Mouse (Mus musculus) MEL (cell line): Measurements from ENCODE around the gene Stx5a. TPM values are rescaled to one million over a fixed set of nuclear protein-coding genes. Genes with fewer than 3 reads are reported as not detected.
A peak's percentile ranks its signal among the peaks of the same experiment; 100 is the strongest.

Experiments
- DNase-seq: peaks from one replicate; pipeline ENCODE4 v3.0.0; 2011; ENCODE audit warnings: low read depth, low spot score
- H3K27ac ChIP-seq: 2 replicates; pipeline ENCODE4 v1.5.1; 2012; ENCODE audit warnings: low read depth, mild to moderate bottlenecking, control low read depth, low read length, moderate library complexity; ENCODE audit not compliant: control insufficient read depth
- H3K27me3 ChIP-seq, 2 experiments: fragments of 150-350 bp in 1 of 2; sonication (generic) in 1 of 2; 2 replicates each; pipeline ENCODE4 v1.6.1; 2012; ENCODE audit warnings: low read length in 2 of 2, mild to moderate bottlenecking in 2 of 2, improper control_type of control experiment in 1 of 2, moderate library complexity in 1 of 2; ENCODE audit not compliant: insufficient read depth in 2 of 2, control insufficient read depth in 1 of 2
- H3K36me3 ChIP-seq, 2 experiments: 2 replicates each; pipeline ENCODE4 v1.6.1; 2012 to 2014; ENCODE audit warnings: low read length in 2 of 2, improper control_type of control experiment in 1 of 2, inconsistent platforms in 1 of 2, mild to moderate bottlenecking in 1 of 2; ENCODE audit not compliant: insufficient read depth in 2 of 2, control insufficient read depth in 1 of 2
- H3K4me1 ChIP-seq, 2 experiments: fragments of 150-350 bp in 1 of 2; sonication (generic) in 1 of 2; 2 replicates each; pipeline ENCODE4 v1.6.1; 2012; ENCODE audit warnings: low read length in 2 of 2, improper control_type of control experiment in 1 of 2, mild to moderate bottlenecking in 1 of 2; ENCODE audit not compliant: insufficient read depth in 2 of 2, control insufficient read depth in 1 of 2
- H3K4me3 ChIP-seq, 2 experiments: fragments of 150-350 bp in 1 of 2; sonication (generic) in 1 of 2; 2 replicates each; pipeline ENCODE4 v1.5.1; 2012; ENCODE audit warnings: low read depth in 2 of 2, low read length in 2 of 2, mild to moderate bottlenecking in 2 of 2, moderate library complexity in 2 of 2, control low read depth in 1 of 2, improper control_type of control experiment in 1 of 2; ENCODE audit not compliant: control insufficient read depth in 1 of 2, insufficient read depth in 1 of 2
- H3K79me2 ChIP-seq: 2 replicates; pipeline ENCODE4 v1.6.1; 2012; ENCODE audit warnings: mild to moderate bottlenecking, low read length, moderate library complexity; ENCODE audit not compliant: control insufficient read depth, poor library complexity, insufficient read depth
- H3K9ac ChIP-seq: 2 replicates; pipeline ENCODE4 v1.6.1; 2012; ENCODE audit warnings: low read depth, mild to moderate bottlenecking, control low read depth, low read length, moderate library complexity; ENCODE audit not compliant: control insufficient read depth, poor library complexity, severe bottlenecking
- H3K9me3 ChIP-seq: fragments of 150-350 bp; sonication (generic); replicated peaks from 2 replicates; pipeline ENCODE4 v1.6.1; 2012; ENCODE audit warnings: mild to moderate bottlenecking, low read length, improper control_type of control experiment, moderate library complexity; ENCODE audit not compliant: insufficient read depth
- BHLHE40 ChIP-seq: IDR thresholded peaks from 2 replicates; pipeline ENCODE4 v1.6.1; 2012; ENCODE audit warnings: low read depth, mild to moderate bottlenecking, inconsistent platforms, low read length, improper control_type of control experiment, borderline replicate concordance
- CHD1 ChIP-seq: IDR thresholded peaks from 2 replicates; pipeline ENCODE4 v1.6.1; 2012; ENCODE audit warnings: low read depth, mild to moderate bottlenecking, inconsistent platforms, low read length, improper control_type of control experiment
- CHD2 ChIP-seq: IDR thresholded peaks from 2 replicates; pipeline ENCODE4 v1.6.1; 2011; ENCODE audit warnings: low read length, improper control_type of control experiment
- CTCF ChIP-seq, 3 experiments: IDR thresholded peaks in 2 of 3; conservative IDR thresholded peaks in 1 of 3; 2 replicates each; pipeline ENCODE4 v1.5.1; 2011 to 2012; ENCODE audit warnings: low read length in 3 of 3, low read depth in 2 of 3, mild to moderate bottlenecking in 2 of 3, improper control_type of control experiment in 1 of 3, inconsistent platforms in 1 of 3, mixed read lengths in 1 of 3, moderate library complexity in 1 of 3; ENCODE audit not compliant: control insufficient read depth in 1 of 3, insufficient read depth in 1 of 3, poor library complexity in 1 of 3, severe bottlenecking in 1 of 3
- ELF1 ChIP-seq: IDR thresholded peaks from 2 replicates; pipeline ENCODE4 v1.6.1; 2014; ENCODE audit warnings: low read depth, mild to moderate bottlenecking, inconsistent platforms, low read length, improper control_type of control experiment, moderate library complexity
- ETS1 ChIP-seq: IDR thresholded peaks from 2 replicates; pipeline ENCODE4 v1.6.1; 2012; ENCODE audit warnings: low read depth, mild to moderate bottlenecking, inconsistent platforms, low read length, improper control_type of control experiment, moderate library complexity
- HCFC1 ChIP-seq: IDR thresholded peaks from 2 replicates; pipeline ENCODE4 v1.6.1; 2012; ENCODE audit warnings: low read depth, mild to moderate bottlenecking, inconsistent platforms, low read length, improper control_type of control experiment, moderate library complexity
- KAT2A ChIP-seq: conservative IDR thresholded peaks from 2 replicates; pipeline ENCODE4 v1.6.1; 2012; ENCODE audit warnings: low read depth, low read length, improper control_type of control experiment, inconsistent platforms
- MXI1 ChIP-seq: IDR thresholded peaks from 2 replicates; pipeline ENCODE4 v1.6.1; 2011; ENCODE audit warnings: mild to moderate bottlenecking, low read depth, low read length, improper control_type of control experiment
- NRF1 ChIP-seq: IDR thresholded peaks from 2 replicates; pipeline ENCODE4 v1.6.1; 2014; ENCODE audit warnings: low read depth, mild to moderate bottlenecking, inconsistent platforms, low read length, improper control_type of control experiment, moderate library complexity; ENCODE audit not compliant: poor library complexity, insufficient read depth, severe bottlenecking
- POLR2A ChIP-seq, 2 experiments: IDR thresholded peaks; 2 replicates each; pipeline ENCODE4 v1.6.1; 2011 to 2012; ENCODE audit warnings: low read length in 2 of 2, mild to moderate bottlenecking in 2 of 2, control low read depth in 1 of 2, improper control_type of control experiment in 1 of 2, low read depth in 1 of 2, moderate library complexity in 1 of 2; ENCODE audit not compliant: control insufficient read depth in 1 of 2, insufficient read depth in 1 of 2, poor library complexity in 1 of 2
- POLR2AphosphoS2 ChIP-seq: IDR thresholded peaks from 2 replicates; pipeline ENCODE4 v1.6.1; 2011; ENCODE audit warnings: low read length, improper control_type of control experiment
- RAD21 ChIP-seq: IDR thresholded peaks from 2 replicates; pipeline ENCODE4 v1.6.1; 2011; ENCODE audit warnings: mild to moderate bottlenecking, low read depth, low read length, improper control_type of control experiment
- RCOR1 ChIP-seq: IDR thresholded peaks from 2 replicates; pipeline ENCODE4 v1.6.1; 2012; ENCODE audit warnings: low read depth, mild to moderate bottlenecking, inconsistent platforms, low read length, improper control_type of control experiment
- SMC3 ChIP-seq: IDR thresholded peaks from 2 replicates; pipeline ENCODE4 v1.6.1; 2011; ENCODE audit warnings: low read depth, low read length, improper control_type of control experiment
- TAL1 ChIP-seq: IDR thresholded peaks from 2 replicates; pipeline ENCODE4 v1.6.1; 2012; ENCODE audit warnings: mild to moderate bottlenecking, inconsistent platforms, low read length, moderate library complexity, mixed read lengths
- TBP ChIP-seq: IDR thresholded peaks from 2 replicates; pipeline ENCODE4 v1.8.0; 2011; ENCODE audit warnings: low read depth, low read length, improper control_type of control experiment
- TCF12 ChIP-seq: IDR thresholded peaks from 2 replicates; pipeline ENCODE4 v1.6.1; 2014; ENCODE audit warnings: low read depth, mild to moderate bottlenecking, inconsistent platforms, low read length, improper control_type of control experiment, moderate library complexity
- USF1 ChIP-seq: IDR thresholded peaks from 2 replicates; pipeline ENCODE4 v1.6.1; 2014; ENCODE audit warnings: low read depth, mild to moderate bottlenecking, inconsistent platforms, low read length, improper control_type of control experiment, moderate library complexity
- ZKSCAN1 ChIP-seq: IDR thresholded peaks from 2 replicates; pipeline ENCODE4 v1.6.1; 2012; ENCODE audit warnings: low read depth, mild to moderate bottlenecking, inconsistent platforms, low read length, improper control_type of control experiment, moderate library complexity
- ZNF384 ChIP-seq: IDR thresholded peaks from 2 replicates; pipeline ENCODE4 v1.6.1; 2012; ENCODE audit warnings: low read depth, mild to moderate bottlenecking, inconsistent platforms, low read length, improper control_type of control experiment
- polyA plus RNA-seq, 2 experiments: library from polyadenylated mRNA; stranded (reverse) in 1 of 2; unstranded in 1 of 2; fragments of >175 nt in 1 of 2; fragments of >200 nt in 1 of 2; gene quantifications; 2 replicates each; pipeline versions ENCODE4 v1.2.1 to v1.2.4; 2012; ENCODE audit warnings: low replicate concordance in 2 of 2, low read depth in 1 of 2; ENCODE audit not compliant: insufficient read length in 2 of 2, insufficient read depth in 1 of 2, missing spikeins in 1 of 2
- total RNA-seq: library from RNA; depleted of rRNA; stranded (reverse); fragments of 300-350 nt; gene quantifications from 2 replicates; pipeline ENCODE4 v1.2.3, GENCODE M21; 2012

Stx5a gene
- total and polyA plus RNA-seq, 3 experiments = 28.7 to 50.0 TPM; not detected in 1

DNA sequence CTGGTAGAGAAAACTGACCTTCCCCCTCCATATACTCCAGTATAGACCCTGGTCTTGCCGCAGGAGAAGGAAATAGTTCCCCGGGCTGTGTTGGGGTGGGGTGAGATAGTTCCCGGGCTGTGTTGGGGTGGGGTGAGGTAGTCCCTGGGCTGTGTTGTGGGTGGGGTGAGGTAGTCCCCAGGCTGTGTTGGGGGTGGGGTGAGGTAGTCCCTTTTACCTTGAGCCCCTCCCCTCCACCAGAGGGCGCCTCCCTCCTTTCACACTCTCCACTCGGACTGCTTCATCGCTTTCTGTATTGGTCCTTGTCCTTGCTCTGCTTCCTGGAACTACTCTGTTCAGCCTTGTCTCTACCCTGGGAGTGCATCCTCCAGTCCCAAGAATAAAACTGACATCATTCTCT is 45.9 kb upstream of the Stx5a start:
- TF ChIP-seq TBP = no peak
- peak; percentile 31 for TF ChIP-seq SMC3
- TF ChIP-seq NRF1 = no peak
- no peak for TF ChIP-seq BHLHE40
- TF ChIP-seq CTCF (IDR thresholded peaks at IDR 0.05 in 2 of 3, conservative IDR thresholded peaks at IDR 0.05 in 1 of 3; ENCODE audit: control insufficient read depth in 1 of 3, insufficient read depth in 1 of 3, low read depth in 2 of 3, low read length in 3 of 3, poor library complexity in 1 of 3, severe bottlenecking in 1 of 3) = peak; percentile 41 to 76 (median 52)
- TF ChIP-seq TCF12 = no peak
- peak; percentile 29 for TF ChIP-seq RAD21
- TF ChIP-seq POLR2AphosphoS2 = no peak
- no peak overlapping the region for H3K27ac ChIP-seq
- H3K79me2 ChIP-seq = no peaks in the 10 kb centered on the region
- no peaks in the 10 kb centered on the region for H3K9me3 ChIP-seq
- peaks cover 0 to 1% of the 10 kb centered on the region in 2 experiments; a peak in 1 of 4 replicates for H3K27me3 ChIP-seq
- no peaks in the 10 kb centered on the region for H3K4me1 ChIP-seq
- no peak overlapping the region for H3K9ac ChIP-seq
- H3K36me3 ChIP-seq = no peaks in the 10 kb centered on the region
- peak; percentile 44 for DNase-seq
- H3K4me3 ChIP-seq = no peak overlapping the region

- no peak for DNase-seq
- H3K9ac ChIP-seq = no peak overlapping the region
- H3K79me2 ChIP-seq = no peaks in the 10 kb centered on the region
- no peaks in the 10 kb centered on the region for H3K4me1 ChIP-seq
- no peaks in the 10 kb centered on the region for H3K27me3 ChIP-seq
- no peak overlapping the region for H3K4me3 ChIP-seq
- peak in 2 of 3 experiments; percentile 10 to 26; a peak in 2 of 6 replicates for TF ChIP-seq CTCF (IDR thresholded peaks at IDR 0.05 in 2 of 3, conservative IDR thresholded peaks at IDR 0.05 in 1 of 3; ENCODE audit: control insufficient read depth in 1 of 3, insufficient read depth in 1 of 3, low read depth in 2 of 3, low read length in 3 of 3, poor library complexity in 1 of 3, severe bottlenecking in 1 of 3)
- TF ChIP-seq ELF1 = no peak
- no peak for TF ChIP-seq TAL1
- no peaks in the 10 kb centered on the region for H3K9me3 ChIP-seq
- H3K27ac ChIP-seq = no peak overlapping the region
- no peaks in the 10 kb centered on the region for H3K36me3 ChIP-seq
Observed at GRCm38 (mm10) chr19:8699652-8700051, 41.6 kb upstream of the Stx5a start.

- TF ChIP-seq ZKSCAN1 (no peak), RCOR1 (no peak), POLR2AphosphoS2 (no peak), CHD1 (no peak), ETS1 (no peak), MXI1 (no peak), ELF1 (no peak), POLR2A (IDR thresholded peaks at IDR 0.05; ENCODE audit: control insufficient read depth in 1 of 2, insufficient read depth in 1 of 2, low read depth in 1 of 2, low read length in 2 of 2, poor library complexity in 1 of 2) (no peak), NRF1 (no peak), USF1 (no peak), BHLHE40 (no peak), CTCF (IDR thresholded peaks at IDR 0.05 in 2 of 3, conservative IDR thresholded peaks at IDR 0.05 in 1 of 3; ENCODE audit: control insufficient read depth in 1 of 3, insufficient read depth in 1 of 3, low read depth in 2 of 3, low read length in 3 of 3, poor library complexity in 1 of 3, severe bottlenecking in 1 of 3) (no peak), CHD2 (no peak), ZNF384 (no peak), HCFC1 (no peak), KAT2A (no peak)
- Histone ChIP-seq H3K9ac (no peak overlapping the region), H3K27me3 (no peaks in the 10 kb centered on the region)
Observed at GRCm38 (mm10) chr19:8702458-8702857, 38.8 kb upstream of the Stx5a start.

More at GRCm38 (mm10) chr19:8702458-8702857, 38.8 kb upstream of the Stx5a start:
- H3K4me1 ChIP-seq = no peaks in the 10 kb centered on the region
- no peaks in the 10 kb centered on the region for H3K79me2 ChIP-seq
- no peaks in the 10 kb centered on the region for H3K9me3 ChIP-seq
- no peak overlapping the region for H3K4me3 ChIP-seq
- no peak overlapping the region for H3K27ac ChIP-seq
- no peak for DNase-seq
- peaks cover 0 to 1% of the 10 kb centered on the region in 2 experiments; a peak in 3 of 4 replicates for H3K36me3 ChIP-seq
